Mouse (Mus musculus) B cell, adult (primary cell): ENCODE measurements around the gene Gm39115. TPM values are rescaled to one million over a fixed set of nuclear protein-coding genes. Genes with fewer than 3 reads are reported as not detected.

Experiments used
- total RNA-seq: library from RNA; stranded (reverse); gene quantifications from 4 replicates; pipeline ENCODE4 v1.2.4, GENCODE M21; 2023; ENCODE audit not compliant: inconsistent age

Gene Gm39115
- total RNA-seq = not detected in 4 replicates

DNA sequence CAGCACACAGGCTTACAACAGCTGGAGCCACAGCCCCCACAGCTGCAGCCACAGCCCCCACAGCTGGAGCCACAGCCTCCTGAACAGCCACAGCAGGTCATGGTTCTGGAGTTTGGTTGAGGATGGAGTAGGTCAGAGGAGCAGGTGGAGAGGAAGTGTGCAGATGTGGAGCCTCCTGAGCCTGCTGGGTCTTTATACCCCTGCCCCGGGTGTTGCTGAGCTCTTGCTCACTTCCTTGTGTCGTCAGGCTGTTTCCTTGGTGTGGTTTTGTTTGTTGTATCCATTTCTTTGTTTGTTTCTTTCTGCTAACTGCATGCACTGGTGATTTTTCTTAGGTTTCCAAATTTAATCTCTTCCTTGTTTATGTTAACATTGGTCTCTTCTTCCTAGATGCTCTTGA, at the start of gene Gm39115:
Gene Gm39115, minus strand, starts transcription at position 101 of the 400 bp plus-strand sequence.

DNA sequence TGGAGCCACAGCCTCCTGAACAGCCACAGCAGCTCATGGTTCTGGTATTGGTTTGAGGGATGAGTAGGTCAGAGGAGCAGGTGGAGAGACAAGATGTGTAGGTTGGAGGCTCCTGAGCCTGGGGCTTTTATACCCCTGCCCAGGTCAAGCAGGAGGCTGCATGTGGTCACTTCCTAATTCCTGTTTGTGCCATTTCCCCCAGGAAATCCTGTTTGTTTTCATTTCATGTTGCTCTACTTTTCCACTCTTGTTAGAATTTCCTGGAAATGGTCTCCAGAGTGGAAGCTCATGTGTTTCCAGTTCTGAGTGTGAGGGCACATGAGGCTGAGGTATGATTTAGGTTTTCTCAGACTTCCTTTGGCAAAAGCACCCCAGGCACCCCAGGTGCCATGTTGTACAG, 40.1 kb upstream of the Gm39115 start, which contains the start of gene Krtap5-2:
Gene Krtap5-2, minus strand, starts transcription at position 101 of the 400 bp plus-strand sequence.

DNA sequence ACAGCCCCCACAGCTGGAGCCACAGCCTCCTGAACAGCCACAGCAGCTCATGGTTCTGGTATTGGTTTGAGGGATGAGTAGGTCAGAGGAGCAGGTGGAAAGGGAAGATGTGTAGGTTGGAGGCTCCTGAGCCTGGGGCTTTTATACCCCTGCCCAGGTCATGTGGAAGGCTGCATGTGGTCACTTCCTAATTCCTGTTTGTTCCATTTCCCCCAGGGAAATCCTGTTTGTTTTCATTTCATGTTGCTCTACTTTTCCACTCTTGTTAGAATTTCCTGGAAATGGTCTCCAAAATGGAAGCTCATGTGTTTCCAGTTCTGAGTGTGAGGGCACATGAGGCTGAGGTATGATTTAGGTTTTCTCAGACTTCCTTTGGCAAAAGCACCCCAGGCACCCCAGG, 29.8 kb upstream of the Gm39115 start, which contains the start of gene Gm4553:
Gene Gm4553, minus strand, starts transcription at position 101 of the 400 bp plus-strand sequence.

DNA sequence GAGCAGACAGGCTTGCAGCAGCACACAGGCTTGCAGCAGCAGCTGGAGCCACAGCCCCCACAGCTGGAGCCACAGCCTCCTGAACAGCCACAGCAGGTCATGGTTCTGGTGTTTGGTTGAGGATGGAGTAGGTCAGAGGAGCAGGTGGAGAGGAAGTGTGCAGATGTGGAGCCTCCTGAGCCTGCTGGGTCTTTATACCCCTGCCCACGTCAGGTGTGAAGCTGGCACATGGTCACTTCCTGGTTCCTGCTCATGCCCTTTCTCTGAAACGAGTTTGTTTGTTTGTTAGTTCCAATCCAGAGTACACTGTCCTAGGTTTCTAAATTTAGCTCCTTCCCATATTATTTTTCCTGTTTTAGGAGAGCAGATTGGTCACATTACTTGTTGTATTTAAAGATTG, 21.2 kb upstream of the Gm39115 start, which contains the start of gene Gm29735:
Gene Gm29735, minus strand, starts transcription at position 101 of the 400 bp plus-strand sequence.

DNA sequence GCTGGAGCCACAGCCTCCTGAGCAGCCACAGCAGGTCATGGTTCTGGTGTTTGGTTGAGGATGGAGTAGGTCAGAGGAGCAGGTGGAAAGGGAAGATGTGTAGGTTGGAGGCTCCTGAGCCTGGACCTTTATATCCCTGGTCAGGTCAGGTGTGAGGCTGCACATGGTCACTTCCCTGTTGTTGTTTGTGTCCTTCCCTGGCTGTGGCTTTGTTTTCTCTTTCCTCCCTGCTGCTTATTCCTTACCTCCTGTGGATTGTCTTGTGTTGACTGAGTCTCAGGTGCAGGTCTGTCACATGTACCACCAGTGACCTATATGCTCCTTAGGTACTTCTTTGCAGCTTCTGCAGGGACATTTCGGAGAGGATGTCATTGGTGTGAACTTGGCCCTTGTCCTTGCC, 8.7 kb upstream of the Gm39115 start, which contains the start of gene Gm45337:
Gene Gm45337, minus strand, starts transcription at position 101 of the 400 bp plus-strand sequence.

DNA sequence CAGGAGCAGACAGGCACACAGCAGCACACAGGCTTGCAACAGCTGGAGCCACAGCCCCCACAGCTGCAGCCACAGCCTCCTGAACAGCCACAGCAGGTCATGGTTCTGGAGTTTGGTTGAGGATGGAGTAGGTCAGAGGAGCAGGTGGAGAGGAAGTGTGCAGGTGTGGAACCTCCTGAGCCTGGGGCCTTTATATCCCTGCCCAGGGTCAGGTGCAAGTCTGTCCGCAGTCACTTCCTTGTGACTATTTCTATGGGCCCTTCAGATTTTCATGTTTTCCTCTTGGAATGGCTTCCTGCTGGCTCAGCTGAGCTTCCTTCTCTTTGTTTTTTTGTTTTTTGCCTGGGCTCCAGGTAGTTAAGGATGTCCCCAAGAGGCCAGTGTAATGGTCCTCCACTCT, 15.2 kb downstream of the Gm39115 start, which contains the start of gene Gm45618:
Gene Gm45618, minus strand, starts transcription at position 101 of the 400 bp plus-strand sequence.

DNA sequence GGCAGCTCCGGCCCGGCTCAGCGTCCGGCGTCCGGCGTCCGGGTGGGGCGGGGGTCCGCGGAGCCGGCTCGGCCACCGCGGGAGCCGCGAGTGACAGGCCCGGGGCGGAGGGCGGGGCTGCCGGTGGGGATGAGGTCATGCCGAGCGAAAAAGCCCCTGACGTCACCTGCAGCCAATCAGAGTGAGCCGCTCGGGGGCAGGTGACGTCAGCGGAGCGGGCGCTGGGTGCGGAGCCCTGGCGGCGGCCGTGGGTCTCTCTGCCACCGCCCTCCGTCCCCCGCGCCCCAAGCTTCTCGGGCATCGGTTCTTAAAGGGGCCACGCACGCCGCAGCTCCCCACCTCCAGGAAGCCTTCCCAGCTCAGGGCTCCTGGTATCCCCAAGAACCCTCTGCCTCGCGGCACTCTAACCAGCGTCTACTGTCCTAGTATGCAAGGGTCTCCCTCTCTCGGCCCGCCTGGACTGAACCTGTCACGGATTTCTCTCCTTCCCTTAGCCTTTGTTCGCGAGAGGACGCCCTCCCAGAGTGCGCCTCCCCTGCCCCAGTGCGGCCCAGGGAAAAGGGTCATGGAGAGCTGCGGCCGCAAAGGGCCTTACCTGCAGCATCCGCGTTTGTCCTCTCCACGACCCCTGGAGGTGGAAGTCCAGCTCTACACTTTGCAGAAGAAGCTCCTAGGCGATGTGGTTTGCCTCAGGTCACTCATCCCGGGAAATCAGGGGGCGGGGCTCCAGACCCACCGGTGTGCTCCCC, 40.5 kb downstream of the Gm39115 start, which contains the start of gene Dusp8:
Gene Dusp8, minus strand, starts transcription at position 661 of the 749 bp plus-strand sequence.

Other genes with a start within 250 kb of the Gm39115 start
- 58.9 to 69.2 TPM (median 68.6 TPM) in 4 replicates for gene Tollip, start 217.5 kb downstream of the Gm39115 start, total RNA-seq
- gene Brsk2, start 186.3 kb downstream of the Gm39115 start, total RNA-seq = not detected in 4 replicates
- gene Mob2, start 75.0 kb downstream of the Gm39115 start, total RNA-seq = 34.0 to 35.6 TPM (median 34.9 TPM) in 4 replicates
- gene Dusp8, start 40.2 kb downstream of the Gm39115 start, total RNA-seq = 2.3 to 4.8 TPM (median 3.5 TPM) in 4 replicates
- not detected in 4 replicates for gene Gm45618, start 15.3 kb downstream of the Gm39115 start, total RNA-seq
- gene Gm45337, start 8.6 kb upstream of the Gm39115 start, total RNA-seq = not detected in 4 replicates
- not detected in 4 replicates for gene Gm29735, start 21.1 kb upstream of the Gm39115 start, total RNA-seq
- not detected in 4 replicates for gene Gm4553, start 29.7 kb upstream of the Gm39115 start, total RNA-seq
- not detected in 4 replicates for gene Krtap5-2, start 40.0 kb upstream of the Gm39115 start, total RNA-seq
- gene Gm10153, start 54.4 kb upstream of the Gm39115 start, total RNA-seq = not detected in 4 replicates
- gene Krtap5-3, start 65.3 kb upstream of the Gm39115 start, total RNA-seq = not detected in 4 replicates
- not detected in 4 replicates for gene Gm7579, start 75.8 kb upstream of the Gm39115 start, total RNA-seq
- not detected in 4 replicates for gene Krtap5-5, start 93.9 kb upstream of the Gm39115 start, total RNA-seq
- not detected in 4 replicates for gene Gm40460, start 105.0 kb upstream of the Gm39115 start, total RNA-seq
- not detected in 4 replicates for gene Gm2431, start 122.3 kb upstream of the Gm39115 start, total RNA-seq
- gene Gm4559, start 138.3 kb upstream of the Gm39115 start, total RNA-seq = not detected in 4 replicates
- gene Krtap5-1, start 161.1 kb upstream of the Gm39115 start, total RNA-seq = not detected in 4 replicates
- gene Krtap5-4, start 167.5 kb upstream of the Gm39115 start, total RNA-seq = not detected in 4 replicates
- gene Ifitm10, start 237.7 kb upstream of the Gm39115 start, total RNA-seq = not detected in 4 replicates
- 1.1 TPM in 1 of 4 replicates, not detected in the others for gene Gm49369, start 246.6 kb upstream of the Gm39115 start, total RNA-seq